Mouse (Mus musculus): ENCODE data around the gene Itpk1. TPM values are rescaled to one million over a fixed set of nuclear protein-coding genes. Genes with fewer than 3 reads are reported as not detected.

Gene Itpk1
- polyA plus RNA-seq, 1 experiment from 2014 or later, result 58.7 TPM

GRCm38 (mm10) chr12:102519929-102520720 is 184.6 kb downstream of the Itpk1 start:
- no peaks in the 10 kb centered on the region for H3K36me3 ChIP-seq
- H3K4me2 ChIP-seq (replicated peaks), result no peak overlapping the region
- H3K27me3 ChIP-seq, result no peaks in the 10 kb centered on the region
- peaks cover 6% of the 10 kb centered on the region; the same call in 1 of the 2 replicates for H3K4me1 ChIP-seq
- H3K27ac ChIP-seq (replicated peaks), result no peak overlapping the region
- no peak for ATAC-seq (replicated peaks)
- H3K9ac ChIP-seq (replicated peaks), result no peak overlapping the region
- WGBS, result 87% methylated on average over 12 of the region's 12 CpGs
- H3K4me3 ChIP-seq, result no peak overlapping the region
- no peaks in the 10 kb centered on the region for H3K9me3 ChIP-seq

MicroRNA genes within 50 kb of the gene (microRNA counts, 519-probe panel; counts per million panel counts)
- microRNA mmu-miR-1936, result not detected

Small RNA genes within 50 kb of the gene (microRNA-seq; reads per million reads assigned to microRNA genes)
- not detected for gene Mir1936

Other genes with a start within 250 kb of the Itpk1 start
- 32.0 and 32.4 TPM in 2 replicates for gene Golga5, start 235.8 kb downstream of the Itpk1 start, polyA plus RNA-seq (2015; fragmentation: Nextera tagmentation; extraction: Ambion mirVana)
- 99.3 and 102 TPM in 2 replicates for gene Chga, start 150.0 kb downstream of the Itpk1 start, polyA plus RNA-seq (2015; fragmentation: Nextera tagmentation; extraction: Ambion mirVana)
- 48.9 and 53.2 TPM in 2 replicates for gene Moap1, start 38.7 kb upstream of the Itpk1 start, polyA plus RNA-seq (2015; fragmentation: Nextera tagmentation; extraction: Ambion mirVana)
- gene Tmem251, start 38.8 kb upstream of the Itpk1 start, polyA plus RNA-seq (2015; fragmentation: Nextera tagmentation; extraction: Ambion mirVana), result 11.4 and 12.7 TPM in 2 replicates
- not detected in 2 replicates for gene Gm28051, start 52.8 kb upstream of the Itpk1 start, polyA plus RNA-seq (2015; fragmentation: Nextera tagmentation; extraction: Ambion mirVana)
- gene Gon7, start 52.9 kb upstream of the Itpk1 start, polyA plus RNA-seq (2015; fragmentation: Nextera tagmentation; extraction: Ambion mirVana), result 42.4 and 45.4 TPM in 2 replicates
- 41.1 and 43.0 TPM in 2 replicates for gene Ubr7, start 53.0 kb upstream of the Itpk1 start, polyA plus RNA-seq (2015; fragmentation: Nextera tagmentation; extraction: Ambion mirVana)
- gene Gm20604, start 53.7 kb upstream of the Itpk1 start, polyA plus RNA-seq (2015; fragmentation: Nextera tagmentation; extraction: Ambion mirVana), result 37.6 and 37.8 TPM in 2 replicates
- gene Btbd7, start 173.5 kb upstream of the Itpk1 start, polyA plus RNA-seq (2015; fragmentation: Nextera tagmentation; extraction: Ambion mirVana), result 17.8 and 19.7 TPM in 2 replicates
- not detected in 2 replicates for gene Cox8c, start 194.4 kb upstream of the Itpk1 start, polyA plus RNA-seq (2015; fragmentation: Nextera tagmentation; extraction: Ambion mirVana)
- 7.2 and 7.9 TPM in 2 replicates for gene Unc79, start 243.9 kb upstream of the Itpk1 start, polyA plus RNA-seq (2015; fragmentation: Nextera tagmentation; extraction: Ambion mirVana)